In genomic region chr1:74303509-74304338, GRCm38 (mm10) we compare ENCODE assay signal across 8 mouse cellular contexts. TPM values are rescaled to one million over a fixed set of nuclear protein-coding genes. Genes with fewer than 3 reads are reported as not detected.
DNase-seq lines count a peak whose midpoint lies in the region; ATAC-seq and TF ChIP-seq lines count a peak whose summit lies in the region.

No protein-coding gene starts in this region.

- H3K9ac ChIP-seq in liver, embryonic 13.5 days: peak overlapping the region; percentile 88
- H3K9ac ChIP-seq in stomach, embryonic 15.5 days: peak overlapping the region; percentile 80

- DNase-seq in A20 (ENCODE audit: low read depth, low spot score): peak; percentile 83
- peak; percentile 89 for DNase-seq in adrenal gland, postnatal 10 days
- peak; percentile 76 for DNase-seq in embryonic facial prominence, embryonic 10.5 days (ENCODE audit: low spot score)
- DNase-seq in heart, adult 8-10 months (ENCODE audit: low spot score): peak; percentile 85
- DNase-seq in kidney, adult 18-20 months: peak; percentile 89
- peak; percentile 61 for DNase-seq in liver, embryonic 13.5 days

- WGBS in embryonic facial prominence, embryonic 10.5 days: under 1% methylated on average over 56 of the region's 56 CpGs
- 1% methylated on average over 56 of the region's 56 CpGs for WGBS in liver, embryonic 13.5 days (ENCODE audit: insufficient replicate concordance)
- under 1% methylated on average over 55 of the region's 56 CpGs for WGBS in stomach, embryonic 15.5 days

- peak overlapping the region; percentile 78 for H3K4me3 ChIP-seq in embryonic facial prominence, embryonic 10.5 days
- H3K4me3 ChIP-seq in liver, embryonic 13.5 days (replicated peaks): peak overlapping the region; percentile 81
- peak overlapping the region; percentile 84 for H3K4me3 ChIP-seq in myocyte
- H3K4me3 ChIP-seq in stomach, embryonic 15.5 days (replicated peaks): peak overlapping the region; percentile 75

- no peaks in the 10 kb centered on the region for H3K9me3 ChIP-seq in embryonic facial prominence, embryonic 10.5 days
- H3K9me3 ChIP-seq in liver, embryonic 13.5 days (replicated peaks): no peaks in the 10 kb centered on the region
- H3K9me3 ChIP-seq in stomach, embryonic 15.5 days: no peaks in the 10 kb centered on the region

- no peaks in the 10 kb centered on the region for H3K36me3 ChIP-seq in embryonic facial prominence, embryonic 10.5 days (replicated peaks)
- H3K36me3 ChIP-seq in liver, embryonic 13.5 days: no peaks in the 10 kb centered on the region
- H3K36me3 ChIP-seq in myocyte (ENCODE audit: control insufficient read depth, insufficient read depth): no peaks in the 10 kb centered on the region
- H3K36me3 ChIP-seq in stomach, embryonic 15.5 days: no peaks in the 10 kb centered on the region

- H3K27me3 ChIP-seq in embryonic facial prominence, embryonic 10.5 days (replicated peaks; ENCODE audit: low read depth, poor library complexity, severe bottlenecking): peaks cover 10% of the 10 kb centered on the region; the same call in 1 of the 2 replicates
- no peaks in the 10 kb centered on the region for H3K27me3 ChIP-seq in liver, embryonic 13.5 days
- H3K27me3 ChIP-seq in myocyte (ENCODE audit: control insufficient read depth, insufficient read depth, insufficient read length): no peaks in the 10 kb centered on the region
- no peaks in the 10 kb centered on the region for H3K27me3 ChIP-seq in stomach, embryonic 15.5 days (replicated peaks)

- H3K27ac ChIP-seq in embryonic facial prominence, embryonic 10.5 days (replicated peaks): peak overlapping the region; percentile 86
- peak overlapping the region; percentile 80 for H3K27ac ChIP-seq in liver, embryonic 13.5 days
- peak overlapping the region; percentile 96 for H3K27ac ChIP-seq in stomach, embryonic 15.5 days

- H3ac ChIP-seq in myocyte (ENCODE audit: control insufficient read depth, insufficient read length): peak overlapping the region; percentile 55

- peaks cover 51% of the 10 kb centered on the region for H3K79me2 ChIP-seq in myocyte (ENCODE audit: control insufficient read depth, insufficient read depth)

- peak overlapping the region; percentile 92 for H3K4me2 ChIP-seq in liver, embryonic 13.5 days
- H3K4me2 ChIP-seq in myocyte (ENCODE audit: low read depth): peak overlapping the region; percentile 97
- peak overlapping the region; percentile 69 for H3K4me2 ChIP-seq in stomach, embryonic 15.5 days

- peaks cover 28% of the 10 kb centered on the region for H3K4me1 ChIP-seq in embryonic facial prominence, embryonic 10.5 days
- peaks cover 84% of the 10 kb centered on the region for H3K4me1 ChIP-seq in liver, embryonic 13.5 days (replicated peaks)
- H3K4me1 ChIP-seq in stomach, embryonic 15.5 days: peaks cover 24% of the 10 kb centered on the region

- TF ChIP-seq POLR2A in myocyte (IDR thresholded peaks at IDR 0.05; ENCODE audit: insufficient read length, low read depth): peak; percentile 95

- peak; percentile 91 for ATAC-seq in liver, embryonic 13.5 days (ENCODE audit: low read depth)
- ATAC-seq in stomach, embryonic 15.5 days (ENCODE audit: insufficient read depth, low FRiP score, low read depth): peak; percentile 84

TF ChIP-seq in myocyte, 11 proteins besides CTCF, POLR2A, EP300 and RAD21:
- TF ChIP-seq SRF (IDR thresholded peaks at IDR 0.05; ENCODE audit: control insufficient read depth, insufficient read length, low read depth) (no peak), POLR2AphosphoS2 (IDR thresholded peaks at IDR 0.05; ENCODE audit: insufficient read length, low read depth) (peak; percentile 87), USF1 (IDR thresholded peaks at IDR 0.05; ENCODE audit: low read depth) (no peak), CEBPB (IDR thresholded peaks at IDR 0.05; ENCODE audit: insufficient read depth, poor library complexity, severe bottlenecking) (no peak), MYOG (IDR thresholded peaks at IDR 0.05; ENCODE audit: control insufficient read depth in 1 of 3, insufficient read depth in 1 of 3, insufficient read length in 2 of 3, low read depth in 2 of 3) (no peak), TCF3 (IDR thresholded peaks at IDR 0.05; ENCODE audit: insufficient read length, low read depth) (no peak), E2F4 (IDR thresholded peaks at IDR 0.05; ENCODE audit: insufficient read depth) (no peak), MYOD1 (IDR thresholded peaks at IDR 0.05; ENCODE audit: control insufficient read depth in 1 of 3, insufficient read length in 2 of 3, low read depth in 2 of 3) (peak in 1 of 3 experiments; percentile 12), MAX (IDR thresholded peaks at IDR 0.05; ENCODE audit: low read depth) (no peak)

RNA-seq across cellular contexts. Expression of gene Tmbim1, which starts 1.7 kb away (rescaled TPM):
- 10 to 100 TPM; 63.6 to 68.8 TPM for total RNA-seq in adrenal gland, postnatal 10 days (2021)
- polyA plus RNA-seq in embryonic facial prominence, embryonic 10.5 days (2016; fragmentation: Nextera tagmentation; extraction: Ambion mirVana): 12.4 and 12.5 TPM in 2 replicates
- 10 to 100 TPM; 40.4 to 45.1 (median 44.2) TPM for total RNA-seq in heart, adult 8-10 months (2022)
- polyA plus RNA-seq in liver, embryonic 13.5 days (2015; fragmentation: Nextera tagmentation; extraction: Ambion mirVana): 15.9 and 18.0 TPM in 2 replicates
- 178 TPM for polyA plus RNA-seq in myocyte (2012; fragmentation: generic; extraction: Trizol)
- 68.3 and 73.4 TPM in 2 replicates for polyA plus RNA-seq in stomach, embryonic 15.5 days (2015; fragmentation: Nextera tagmentation; extraction: Ambion mirVana)

RNA-seq across cellular contexts. Expression of gene Pnkd, which starts 19.0 kb away (rescaled TPM):
- total RNA-seq in adrenal gland, postnatal 10 days (2021): 100 to 1,000 TPM; 116 to 139 TPM
- 108 and 109 TPM in 2 replicates for polyA plus RNA-seq in embryonic facial prominence, embryonic 10.5 days (2016; fragmentation: Nextera tagmentation; extraction: Ambion mirVana)
- total RNA-seq in heart, adult 8-10 months (2022): 100 to 1,000 TPM; 125 to 142 (median 135) TPM
- 36.5 and 39.8 TPM in 2 replicates for polyA plus RNA-seq in liver, embryonic 13.5 days (2015; fragmentation: Nextera tagmentation; extraction: Ambion mirVana)
- 93.7 TPM for polyA plus RNA-seq in myocyte (2012; fragmentation: generic; extraction: Trizol)
- polyA plus RNA-seq in stomach, embryonic 15.5 days (2015; fragmentation: Nextera tagmentation; extraction: Ambion mirVana): 117 and 124 TPM in 2 replicates

RNA-seq across cellular contexts. Expression of gene Aamp, which starts 19.2 kb away (rescaled TPM):
- 100 to 1,000 TPM; 151 to 159 TPM for total RNA-seq in adrenal gland, postnatal 10 days (2021)
- polyA plus RNA-seq in embryonic facial prominence, embryonic 10.5 days (2016; fragmentation: Nextera tagmentation; extraction: Ambion mirVana): 259 and 262 TPM in 2 replicates
- 100 to 1,000 TPM in 2 of 4 experiments, 10 to 100 TPM in 2; 95.4 to 107 (median 99.6) TPM for total RNA-seq in heart, adult 8-10 months (2022)
- 104 and 107 TPM in 2 replicates for polyA plus RNA-seq in liver, embryonic 13.5 days (2015; fragmentation: Nextera tagmentation; extraction: Ambion mirVana)
- 199 TPM for polyA plus RNA-seq in myocyte (2012; fragmentation: generic; extraction: Trizol)
- 229 and 235 TPM in 2 replicates for polyA plus RNA-seq in stomach, embryonic 15.5 days (2015; fragmentation: Nextera tagmentation; extraction: Ambion mirVana)

RNA-seq across cellular contexts. Expression of gene Gpbar1, which starts 25.4 kb away (rescaled TPM):
- total RNA-seq in adrenal gland, postnatal 10 days (2021): under 1 TPM in 1 of 2 experiments, not detected in 1; 0.24 TPM
- 0.41 and 0.70 TPM in 2 replicates for polyA plus RNA-seq in embryonic facial prominence, embryonic 10.5 days (2016; fragmentation: Nextera tagmentation; extraction: Ambion mirVana)
- total RNA-seq in heart, adult 8-10 months (2022): not detected
- 0.64 and 0.75 TPM in 2 replicates for polyA plus RNA-seq in liver, embryonic 13.5 days (2015; fragmentation: Nextera tagmentation; extraction: Ambion mirVana)
- 0.14 TPM for polyA plus RNA-seq in myocyte (2012; fragmentation: generic; extraction: Trizol)
- polyA plus RNA-seq in stomach, embryonic 15.5 days (2015; fragmentation: Nextera tagmentation; extraction: Ambion mirVana): 1.1 and 1.3 TPM in 2 replicates

RNA-seq across cellular contexts. Expression of gene Catip, which starts 58.2 kb away (rescaled TPM):
- total RNA-seq in adrenal gland, postnatal 10 days (2021): under 1 TPM; 0.33 to 0.45 TPM
- 0.22 and 0.28 TPM in 2 replicates for polyA plus RNA-seq in embryonic facial prominence, embryonic 10.5 days (2016; fragmentation: Nextera tagmentation; extraction: Ambion mirVana)
- total RNA-seq in heart, adult 8-10 months (2022): under 1 TPM; 0.17 to 0.37 (median 0.25) TPM
- polyA plus RNA-seq in liver, embryonic 13.5 days (2015; fragmentation: Nextera tagmentation; extraction: Ambion mirVana): 0.08 and 0.13 TPM in 2 replicates
- polyA plus RNA-seq in myocyte (2012; fragmentation: generic; extraction: Trizol): 0.10 TPM
- 0.53 and 0.55 TPM in 2 replicates for polyA plus RNA-seq in stomach, embryonic 15.5 days (2015; fragmentation: Nextera tagmentation; extraction: Ambion mirVana)

Comparison
In these comparisons a context has a peak if more than half of its experiments do, and no peak if none do; other contexts are left out.
1. Peak in every context shown above with its lines: DNase-seq, ATAC-seq, H3K4me3 ChIP-seq and H3K27ac ChIP-seq.